Mouse (Mus musculus) right cerebral cortex, postnatal 10 days (tissue): ENCODE measurements at regions not wholly inside any gene's neighbourhood (a gene's known extent, or its start where the extent isn't known, plus 50 kb on each side); places are given as distances from the start of the nearest gene placed in this dataset.
A peak's percentile ranks its signal among the peaks of the same experiment; 100 is the strongest.

Experiments used
- DNase-seq, 2 experiments: peaks; one replicate each; pipeline ENCODE4 v3.0.0; 2021; ENCODE audit warnings: low spot score in 2 of 2

DNA sequence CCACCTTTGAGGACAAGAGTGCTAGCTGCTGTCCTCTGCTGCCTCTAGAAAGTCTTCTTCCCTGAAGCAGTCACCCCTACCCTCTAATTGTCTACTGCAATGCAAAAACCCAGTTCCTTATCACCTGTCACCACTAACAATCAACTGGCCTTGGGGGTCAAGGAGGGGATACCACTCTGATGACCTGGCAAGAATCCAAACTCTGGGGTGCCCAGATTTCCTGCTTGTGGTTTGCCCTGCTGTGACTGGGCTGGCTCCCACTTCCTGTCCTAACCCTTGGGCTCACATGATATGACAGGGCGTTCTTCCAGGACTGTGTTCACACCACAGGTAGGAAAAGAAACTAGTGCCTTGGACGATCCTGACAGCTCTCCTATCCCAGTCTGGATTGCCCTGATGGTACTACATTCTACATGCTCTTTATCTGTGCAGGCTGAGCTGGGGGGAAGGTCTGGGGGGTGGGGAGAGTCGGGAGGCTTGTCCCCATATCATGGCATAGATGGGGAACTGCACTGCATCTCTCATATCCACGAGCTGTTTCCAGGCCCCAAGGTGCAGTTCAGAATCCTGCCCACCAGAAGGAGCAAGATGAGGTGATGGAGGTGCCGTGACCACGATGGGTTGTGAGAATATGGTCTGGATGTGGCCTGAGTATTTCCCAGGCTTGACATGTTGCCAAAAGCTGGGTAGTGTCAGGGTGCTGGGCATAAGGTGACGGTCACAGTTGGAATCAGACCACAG, 81.0 kb downstream of the Maf start:
- peak; percentile 29 to 31 for DNase-seq

DNA sequence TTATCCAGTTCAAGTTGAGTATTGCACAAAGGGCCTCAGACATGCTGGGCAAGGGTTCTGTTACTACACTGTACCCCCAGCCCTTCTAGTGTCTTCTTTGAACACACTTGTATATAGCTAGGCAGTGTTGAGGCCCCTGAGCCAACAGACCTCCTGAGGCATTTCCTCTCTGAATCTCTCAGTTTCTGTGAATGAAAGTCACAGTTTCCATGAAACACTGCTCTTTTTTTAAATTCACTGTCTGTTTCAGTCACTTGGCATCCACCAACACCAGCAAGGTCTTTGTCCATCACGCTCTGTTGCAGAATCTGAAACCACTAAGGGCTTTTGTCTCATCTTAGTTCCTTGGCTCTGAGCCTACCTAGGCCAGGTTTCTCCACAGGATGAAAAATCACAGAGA, 82.5 kb downstream of the Maf start:
- DNase-seq = no peak

DNA sequence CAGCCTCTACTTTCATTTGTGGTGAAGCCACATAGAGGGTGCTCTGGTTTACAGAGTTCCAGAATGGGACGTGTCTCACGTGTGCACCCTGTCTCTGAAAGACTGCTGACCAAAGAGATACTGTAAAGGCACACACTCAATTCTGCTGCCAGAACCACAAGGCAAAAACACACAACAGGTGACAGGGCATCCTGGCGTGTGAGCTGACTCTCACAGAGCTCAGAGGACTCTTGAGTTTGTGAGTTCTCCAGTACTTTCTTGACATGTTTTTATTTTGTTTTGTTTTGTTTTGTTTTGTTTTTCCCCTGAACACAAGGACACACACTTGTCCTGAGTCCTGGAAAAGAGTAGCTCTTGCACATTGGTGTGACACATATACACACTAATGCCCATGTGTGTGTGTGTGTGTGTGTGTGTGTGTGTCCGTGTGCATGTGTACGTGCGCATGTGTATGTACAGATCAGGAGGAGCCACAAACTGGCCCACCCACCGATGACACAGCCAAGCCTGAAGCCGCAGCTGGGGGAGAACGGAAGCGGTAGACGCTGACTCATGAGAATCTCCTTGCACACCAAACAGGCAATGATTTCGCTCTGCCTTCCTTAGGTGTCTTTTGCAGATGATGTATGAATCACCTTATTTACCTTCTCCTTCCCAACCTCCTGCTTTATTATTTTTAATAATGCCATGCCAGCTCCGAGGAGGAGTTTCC, 89.4 kb downstream of the Maf start:
- peak; percentile 61 to 63 for DNase-seq

- peak; percentile 30 to 39 for DNase-seq
These were observed 90.6 kb downstream of the Maf start for GRCm38 (mm10) chr8:115616871-115617605.

DNA sequence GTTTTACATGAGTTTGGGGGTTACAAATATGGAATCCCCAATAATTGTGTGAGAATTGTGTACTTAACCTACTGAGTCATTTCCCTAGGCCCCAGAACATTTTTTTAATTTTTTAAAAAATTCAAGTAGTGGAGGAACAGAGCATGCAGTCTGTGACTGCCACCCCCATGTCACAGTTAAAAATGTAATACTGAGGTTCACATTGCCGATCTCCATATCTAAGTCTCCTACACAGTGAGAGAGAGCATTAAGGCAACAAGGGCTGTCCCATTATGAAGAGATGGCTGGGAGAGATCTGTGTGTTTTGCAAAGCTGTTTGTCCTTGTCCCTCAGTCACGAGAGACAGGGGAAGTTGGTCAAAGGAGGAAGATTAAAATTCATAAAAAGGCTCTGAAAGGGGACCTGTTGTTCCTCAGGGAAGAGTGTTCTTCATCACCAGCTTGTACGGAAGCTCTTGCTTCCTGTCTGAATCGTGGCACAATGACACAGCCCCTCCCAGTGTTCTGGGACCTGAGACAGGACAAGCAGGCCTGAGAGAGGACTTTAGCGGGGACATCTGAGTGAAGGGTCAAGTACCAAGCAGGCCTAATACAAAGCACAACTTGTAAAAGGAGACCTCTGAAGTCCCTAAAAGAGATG, 93.5 kb downstream of the Maf start:
- no peak for DNase-seq

DNA sequence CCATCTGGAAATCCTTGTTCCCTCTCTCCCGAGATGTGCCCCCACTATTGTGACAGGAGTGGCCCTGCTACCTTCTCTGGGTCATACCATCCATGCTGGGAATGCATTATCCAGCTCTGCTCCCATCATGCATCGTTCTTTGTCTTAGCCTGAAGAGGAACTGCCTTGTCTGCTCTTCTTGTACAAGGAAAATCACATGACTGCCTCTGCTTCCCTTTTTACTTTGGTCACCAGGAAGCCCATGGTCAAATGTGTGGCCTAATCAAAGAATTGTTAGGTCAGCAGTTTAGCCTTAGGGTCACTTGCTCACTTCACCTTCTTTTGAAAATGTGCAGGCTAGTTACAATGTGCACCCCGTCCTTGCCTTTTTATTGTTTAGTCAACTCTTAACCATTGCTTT, 95.5 kb downstream of the Maf start:
- DNase-seq = peak in 1 of 2 experiments; percentile 39

DNA sequence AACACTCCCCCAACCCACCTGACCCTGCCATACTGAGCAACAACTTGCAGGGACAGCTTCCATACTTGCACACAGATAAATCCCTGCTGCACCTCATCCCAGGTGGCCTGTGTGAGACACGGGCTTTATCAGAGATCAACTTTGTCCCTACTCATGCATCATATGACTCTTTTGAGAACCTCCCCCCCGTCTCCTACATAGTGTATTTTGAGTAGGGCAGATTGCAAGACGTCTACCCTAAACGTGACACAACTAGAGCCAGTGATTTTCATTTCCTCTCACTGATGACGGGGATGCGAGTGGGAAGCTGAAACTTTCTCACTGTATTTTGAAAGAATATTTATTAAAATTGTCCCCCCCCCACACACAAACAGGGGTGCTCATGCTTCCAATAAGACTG, 107.8 kb downstream of the Maf start:
- DNase-seq = no peak

DNA sequence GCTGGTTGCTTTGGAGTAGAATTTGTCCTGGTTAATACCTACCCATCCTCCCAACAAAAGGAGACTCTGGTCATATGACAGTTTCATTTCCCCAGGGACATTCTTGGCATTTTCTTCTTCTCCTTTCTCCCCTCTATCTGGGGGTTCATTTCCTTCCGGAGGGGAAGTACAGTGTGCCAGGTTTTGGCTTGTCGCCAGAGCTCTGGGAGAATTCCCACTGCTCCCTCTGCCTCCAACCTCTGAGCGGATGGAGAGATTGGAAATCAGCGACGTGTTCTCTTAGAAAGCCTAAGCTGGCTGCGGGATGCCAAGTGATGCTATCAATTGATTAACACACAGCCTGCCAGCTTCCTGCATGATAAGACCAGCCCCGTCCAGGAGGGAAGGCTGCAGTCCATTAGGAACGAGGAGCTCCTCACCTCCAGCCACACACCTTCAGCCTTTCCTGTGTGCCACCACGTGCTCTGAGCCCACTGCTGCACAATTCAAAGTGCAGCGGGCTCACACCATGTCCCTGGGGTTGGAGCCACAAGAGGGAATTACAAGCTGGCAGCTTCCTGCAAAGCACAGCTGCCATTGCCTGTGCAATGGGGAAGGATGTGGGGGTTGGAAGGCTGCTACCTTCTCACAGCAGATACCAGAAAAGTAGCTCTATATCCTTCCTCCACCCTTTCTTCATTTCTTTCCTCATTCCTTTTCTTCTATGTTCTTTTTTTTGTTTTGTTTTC, 110.2 kb downstream of the Maf start:
- DNase-seq = peak; percentile 50 to 63

- DNase-seq = no peak
These were observed 117.9 kb downstream of the Maf start for GRCm38 (mm10) chr8:115589721-115590120.

DNA sequence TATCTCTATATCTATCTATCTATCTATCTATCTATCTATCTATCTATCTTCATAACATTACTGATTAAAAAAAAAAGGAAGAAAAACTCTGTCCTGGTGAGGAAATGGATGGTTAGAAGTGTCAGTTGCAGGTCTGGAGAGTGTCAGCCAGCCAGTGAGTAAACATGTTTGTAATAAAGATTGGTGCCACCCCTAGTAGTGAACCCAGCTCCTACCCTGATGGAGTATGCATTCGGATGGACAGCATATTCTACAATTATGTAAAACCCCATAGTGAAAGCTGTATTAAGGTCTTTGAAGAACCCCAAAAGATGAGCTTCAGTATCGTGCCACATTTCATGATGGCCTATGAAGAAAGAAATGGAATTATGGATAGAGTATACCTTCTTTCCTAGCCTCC, 118.5 kb downstream of the Maf start:
- no peak for DNase-seq

DNA sequence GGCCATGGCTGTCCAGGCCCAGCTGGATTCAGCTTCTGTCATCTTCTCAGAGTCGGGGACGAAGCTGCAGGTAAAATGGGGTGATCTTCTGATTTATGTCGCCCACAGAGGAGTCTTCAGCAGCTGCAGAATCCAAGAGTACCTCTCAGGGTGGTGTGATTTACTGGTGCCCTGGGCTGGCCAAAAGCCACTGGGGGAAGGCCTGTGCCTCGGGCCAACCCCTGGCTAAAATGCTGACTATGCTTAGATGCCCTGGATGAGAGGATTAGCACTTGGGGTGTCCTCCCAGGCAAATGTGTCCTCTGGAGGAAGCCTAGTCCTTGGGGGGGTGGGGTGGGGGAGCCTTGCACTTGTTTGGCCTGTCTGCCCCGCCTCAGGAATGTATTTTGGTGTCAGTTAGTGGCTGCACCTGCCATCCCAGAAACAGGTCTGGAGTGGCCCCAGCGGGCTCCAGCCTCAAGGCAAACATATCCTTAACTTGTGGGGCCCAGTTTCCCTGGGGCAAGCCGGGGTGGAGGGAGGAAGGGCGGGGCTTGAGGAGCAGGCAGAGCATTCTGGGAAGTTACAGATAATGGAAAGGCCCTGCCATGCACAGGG, 123.2 kb downstream of the Maf start:
- no peak for DNase-seq

- DNase-seq = no peak
These were observed 124.4 kb downstream of the Maf start for GRCm38 (mm10) chr8:115583221-115583620.

GRCm38 (mm10) chr8:115581940-115582517, 125.6 kb downstream of the Maf start:
- peak; percentile 41 to 44 for DNase-seq

GRCm38 (mm10) chr8:115568394-115568793, 139.2 kb downstream of the Maf start:
- no peak for DNase-seq

DNA sequence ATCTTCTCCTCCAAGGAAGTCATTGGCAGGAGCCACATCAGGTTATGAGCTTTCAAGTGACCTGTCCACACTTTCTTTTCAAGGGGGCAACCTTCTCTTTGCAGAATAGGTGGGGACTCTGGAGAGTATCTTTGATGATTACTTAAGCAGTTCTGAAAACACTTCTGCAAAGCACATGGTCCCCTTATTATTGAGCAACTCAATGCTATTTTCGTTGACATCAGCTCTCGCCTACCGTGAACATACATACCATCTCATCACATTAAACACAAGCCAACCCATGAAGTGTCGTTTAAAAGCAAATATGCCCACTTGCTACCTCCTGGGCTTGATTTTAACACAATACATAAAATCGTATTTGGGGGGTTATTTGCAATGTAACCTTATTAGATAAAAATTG, 141.8 kb downstream of the Maf start:
- DNase-seq = no peak

- DNase-seq = no peak
These were observed 145.2 kb downstream of the Maf start for GRCm38 (mm10) chr8:115562362-115562761.

GRCm38 (mm10) chr8:115560985-115561916, 146.3 kb downstream of the Maf start:
- no peak for DNase-seq

- peak; percentile 40 to 53 for DNase-seq
These were observed 152.1 kb downstream of the Maf start for GRCm38 (mm10) chr8:115555452-115555851.

- DNase-seq = no peak
These were observed 153.4 kb downstream of the Maf start for GRCm38 (mm10) chr8:115554185-115554584.

- DNase-seq = no peak
These were observed 156.3 kb downstream of the Maf start for GRCm38 (mm10) chr8:115551262-115551661.
